Comparison of ENCODE assay signal across 9 mouse cellular contexts in genomic region chr9:121241806-121242205, GRCm38 (mm10). TPM values are rescaled to one million over a fixed set of nuclear protein-coding genes. Genes with fewer than 3 reads are reported as not detected.
DNase-seq lines count a peak whose midpoint lies in the region; ATAC-seq lines count a peak whose summit lies in the region.
"Had no signal": no experiment of that assay in that cellular context is flagged by ENCODE, and none has a peak within 500 bp of the region (broad histone marks: within the 10 kb centered on the region; RNA-seq: fewer than 3 reads in every experiment).

No protein-coding gene starts in this region.

- 21% methylated on average over 5 of the region's 5 CpGs for WGBS in heart, embryonic 10.5 days
- 25% methylated on average over 5 of the region's 5 CpGs for WGBS in stomach, embryonic 14.5 days

- peaks cover 9% of the 10 kb centered on the region for H3K27me3 ChIP-seq in heart, embryonic 10.5 days (ENCODE audit: insufficient read depth, poor library complexity, severe bottlenecking)
- H3K27me3 ChIP-seq in stomach, embryonic 14.5 days (ENCODE audit: control insufficient read depth, insufficient read depth, low read length) = no peaks in the 10 kb centered on the region

- no peaks in the 10 kb centered on the region for H3K4me1 ChIP-seq in heart, embryonic 10.5 days
- no peaks in the 10 kb centered on the region for H3K4me1 ChIP-seq in stomach, embryonic 14.5 days (ENCODE audit: control insufficient read depth, insufficient read depth, low read length)
- H3K4me1 ChIP-seq: liver, embryonic 15.5 days had no signal

- H3K27ac ChIP-seq in heart, embryonic 10.5 days = no peak overlapping the region
- H3K27ac ChIP-seq in stomach, embryonic 14.5 days (ENCODE audit: low read length) = no peak overlapping the region
- H3K27ac ChIP-seq: liver, embryonic 15.5 days had no signal

- H3K9me3 ChIP-seq in heart, embryonic 10.5 days = no peaks in the 10 kb centered on the region
- H3K9me3 ChIP-seq in stomach, embryonic 14.5 days (ENCODE audit: control insufficient read depth, low read depth, low read length) = no peaks in the 10 kb centered on the region
- H3K9me3 ChIP-seq: liver, embryonic 15.5 days had no signal

- no peak overlapping the region for H3K4me2 ChIP-seq in stomach, embryonic 14.5 days (replicated peaks; ENCODE audit: low read depth, low read length)
- H3K4me2 ChIP-seq: liver, embryonic 15.5 days had no signal

- ATAC-seq in stomach, embryonic 14.5 days (ENCODE audit: insufficient number of reproducible peaks, insufficient read depth, low FRiP score, low read depth) = 0 out of 2 replicates have a peak, but pooled peaks have one; percentile 23
- no peak for ATAC-seq in cerebellum, adult (ENCODE audit: insufficient number of reproducible peaks, low FRiP score, low TSS enrichment)

- H3K36me3 ChIP-seq in heart, embryonic 10.5 days = no peaks in the 10 kb centered on the region
- no peaks in the 10 kb centered on the region for H3K36me3 ChIP-seq in stomach, embryonic 14.5 days (ENCODE audit: control insufficient read depth, insufficient read depth, low read length)
- H3K36me3 ChIP-seq: liver, embryonic 15.5 days had no signal

- no peak overlapping the region for H3K9ac ChIP-seq in stomach, embryonic 14.5 days (replicated peaks; ENCODE audit: low read depth, low read length)
- H3K9ac ChIP-seq: liver, embryonic 15.5 days had no signal

- DNase-seq in heart, postnatal 4 days = peak; percentile 21
- no peak for DNase-seq in heart, embryonic 10.5 days (ENCODE audit: low spot score)
- peak; percentile 7 to 67 for DNase-seq in spleen, postnatal 10 days (ENCODE audit: low spot score in 2 of 2)
- no peak for DNase-seq in spleen, adult 12 weeks (ENCODE audit: low spot score)
- DNase-seq in embryo, embryonic 11 days = peak; percentile 22
- no peak for DNase-seq in cerebellum, adult 9-10 months

- H3K4me3 ChIP-seq in heart, embryonic 10.5 days = no peak overlapping the region
- H3K4me3 ChIP-seq in stomach, embryonic 14.5 days (ENCODE audit: low read depth, low read length) = no peak overlapping the region
- H3K4me3 ChIP-seq: liver, embryonic 15.5 days had no signal

RNA-seq across cellular contexts. Expression of gene Ulk4, which starts 35.2 kb away (rescaled TPM):
- 1 to 10 TPM; 2.5 to 2.7 TPM for total RNA-seq in heart, postnatal 4 days (2021)
- polyA plus RNA-seq in heart, embryonic 10.5 days (2016; fragmentation: Nextera tagmentation; extraction: Ambion mirVana) = 89.4 and 98.5 TPM in 2 replicates
- 134 and 136 TPM in 2 replicates for polyA plus RNA-seq in stomach, embryonic 14.5 days (2014; fragmentation: Nextera tagmentation; extraction: Ambion mirVana)

RNA-seq across cellular contexts. Expression of gene Trak1, which starts 55.5 kb away (rescaled TPM):
- 100 to 1,000 TPM; 288 to 301 TPM for total RNA-seq in heart, postnatal 4 days (2021)
- polyA plus RNA-seq in heart, embryonic 10.5 days (2016; fragmentation: Nextera tagmentation; extraction: Ambion mirVana) = 18.2 and 24.1 TPM in 2 replicates
- polyA plus RNA-seq in stomach, embryonic 14.5 days (2014; fragmentation: Nextera tagmentation; extraction: Ambion mirVana) = 18.3 and 21.9 TPM in 2 replicates

Comparison
In these comparisons a context has a peak if more than half of its experiments do, and no peak if none do; other contexts are left out.
1. DNase-seq: peak in heart, postnatal 4 days (single experiment), spleen, postnatal 10 days (2 of 2) and embryo, embryonic 11 days (single experiment); none in heart, embryonic 10.5 days (single experiment), spleen, adult 12 weeks (single experiment) and cerebellum, adult 9-10 months (single experiment).